Mouse (Mus musculus) gastrocnemius, postnatal 4 days (tissue): ENCODE results near the gene Sfi1. TPM values are rescaled to one million over a fixed set of nuclear protein-coding genes. Genes with fewer than 3 reads are reported as not detected.
"Not testable (repeated sequence)": the region's sequence is repeated elsewhere in the genome, so short reads cannot be mapped to it uniquely, and the experiment has no call there.

Source experiments
- DNase-seq, 2 experiments: peaks; one replicate each; pipeline ENCODE4 v3.0.0; 2021 to 2022; ENCODE audit warnings: low spot score in 2 of 2, mixed read lengths in 2 of 2
- total RNA-seq, 2 experiments: library from RNA; stranded (reverse); gene quantifications; 2 replicates each; pipeline ENCODE4 v1.2.3; 2021

Gene Sfi1
- total RNA-seq, 2 experiments from 2014 or later: 39.0 to 41.7 TPM

GRCm38 (mm10) chr11:3105261-3105731, 88.0 kb downstream of the Sfi1 start:
- no peak for DNase-seq

DNA sequence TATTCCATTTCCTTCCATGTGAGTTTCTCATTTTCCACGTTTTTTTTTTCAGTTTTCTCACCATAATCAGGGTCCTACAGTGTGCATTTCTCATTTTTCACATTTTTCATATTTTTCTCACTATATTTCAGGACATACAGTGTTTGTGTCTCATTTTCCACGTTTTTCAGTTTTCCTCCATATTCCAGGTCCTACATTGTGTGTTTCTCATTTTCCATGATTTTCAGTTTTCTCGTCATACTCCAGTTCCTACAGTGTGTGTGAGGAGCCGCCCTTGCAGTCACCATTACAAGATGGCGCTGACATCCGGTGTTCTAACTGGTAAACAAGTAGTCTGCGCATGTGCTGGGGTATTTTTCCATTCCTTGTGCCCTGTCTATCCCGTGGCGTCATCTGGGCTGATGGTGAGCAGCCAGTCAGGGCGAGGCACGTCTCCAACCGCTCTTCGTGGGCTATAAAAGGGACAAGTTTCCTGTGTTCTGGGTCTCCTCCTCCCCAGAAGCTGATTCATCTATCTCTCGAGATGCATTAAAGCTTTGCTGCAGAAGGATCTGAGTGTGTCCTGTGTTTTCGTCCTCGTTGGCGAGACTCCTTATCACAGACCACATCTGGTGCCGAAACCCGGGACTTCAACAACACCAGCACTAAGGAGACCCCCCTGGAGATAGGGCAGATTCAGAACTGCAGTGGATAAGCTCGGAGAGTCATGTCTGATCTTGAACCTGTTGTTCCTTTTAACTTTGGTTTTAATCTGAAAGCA, 88.6 kb downstream of the Sfi1 start:
- peak in 1 of 2 experiments; percentile 93 for DNase-seq

- peak in 1 of 2 experiments; percentile 56 for DNase-seq
These were observed 89.6 kb downstream of the Sfi1 start for GRCm38 (mm10) chr11:3103619-3104164.

DNA sequence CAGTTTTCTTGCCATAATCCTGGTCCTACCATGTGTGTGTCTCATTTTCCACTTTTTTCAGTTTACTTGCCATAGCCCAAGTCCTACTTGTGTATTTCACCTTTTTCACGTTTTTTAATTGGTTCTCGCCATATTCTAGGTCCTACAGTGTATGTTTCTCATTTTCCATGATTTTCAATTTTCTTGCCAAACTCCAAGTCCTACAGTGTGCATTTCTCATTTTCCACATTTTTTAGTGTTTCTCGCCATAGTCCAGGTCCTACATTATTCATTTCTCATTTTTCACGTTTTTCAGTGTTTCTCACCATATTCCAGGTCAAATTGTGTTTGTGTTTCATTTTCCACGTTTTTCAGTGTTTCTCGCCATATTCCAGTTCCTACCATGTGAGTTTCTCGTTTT, 90.6 kb downstream of the Sfi1 start:
- not testable (repeated sequence) for DNase-seq

GRCm38 (mm10) chr11:3101875-3102494, 91.3 kb downstream of the Sfi1 start:
- peak; percentile 38 to 82 for DNase-seq

DNA sequence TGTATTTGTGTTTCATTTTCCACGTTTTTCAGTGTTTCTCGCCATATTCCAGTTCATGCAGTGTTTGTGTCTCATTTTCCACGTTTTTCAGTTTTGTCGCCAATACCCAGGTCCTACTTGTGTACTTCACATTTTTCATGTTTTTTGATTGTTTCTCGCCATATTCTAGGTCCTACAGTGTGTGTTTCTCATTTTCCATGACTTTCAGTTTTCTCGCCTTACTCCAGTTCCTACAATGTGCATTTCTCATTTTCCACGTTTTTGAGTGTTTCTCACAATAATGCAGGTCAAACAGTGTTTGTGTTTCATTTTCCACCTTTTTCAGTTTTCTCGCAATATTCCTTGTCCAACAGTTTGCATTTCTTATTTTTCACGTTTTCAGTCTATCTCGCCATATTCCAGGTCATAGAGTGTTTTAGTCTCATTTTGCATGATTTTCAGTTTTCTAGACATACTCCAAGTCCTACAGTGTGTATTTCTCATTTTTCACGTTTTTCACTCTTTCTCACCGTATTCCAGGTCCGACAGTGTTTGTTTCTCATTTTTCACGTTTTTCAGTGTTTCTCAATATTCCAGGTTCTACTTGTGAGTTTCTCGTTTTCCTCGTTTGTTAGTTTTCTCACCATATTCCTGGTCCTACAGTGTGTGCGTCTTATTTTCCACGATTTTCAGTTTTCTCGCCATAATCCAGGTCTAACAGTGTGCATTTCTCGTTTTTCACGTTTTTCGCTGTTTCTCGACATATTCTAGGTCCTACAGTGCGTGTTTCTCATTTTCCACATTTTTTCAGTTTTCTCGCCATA, 92.0 kb downstream of the Sfi1 start:
- DNase-seq: peak in 1 of 2 experiments; percentile 58

GRCm38 (mm10) chr11:3100066-3100645, 93.1 kb downstream of the Sfi1 start:
- peak in 1 of 2 experiments; percentile 78 for DNase-seq

Other genes starting within 250 kb of the Sfi1 start
- 10 to 100 TPM; 45.8 to 53.6 TPM for gene Eif4enif1, start 8.9 kb upstream of the Sfi1 start, total RNA-seq
- gene Drg1, start 73.0 kb upstream of the Sfi1 start, total RNA-seq: 10 to 100 TPM; 63.9 to 64.1 TPM
- 10 to 100 TPM; 31.8 to 31.9 TPM for gene Patz1, start 95.4 kb upstream of the Sfi1 start, total RNA-seq
- 10 to 100 TPM; 14.9 to 18.2 TPM for gene Pik3ip1, start 136.9 kb upstream of the Sfi1 start, total RNA-seq
- gene Limk2, start 215.7 kb upstream of the Sfi1 start, total RNA-seq: 10 to 100 TPM; 23.6 to 28.2 TPM